Mouse (Mus musculus) cortical plate, adult 2 months (tissue): ENCODE data around the gene Naa15. TPM values are rescaled to one million over a fixed set of nuclear protein-coding genes. Genes with fewer than 3 reads are reported as not detected.

ENCODE experiments used
- H3K27ac ChIP-seq: fragments of 200-500 bp; 2 replicates; pipeline ENCODE4 v1.5.1; 2012; ENCODE audit warnings: low read length, control low read depth, inconsistent platforms; ENCODE audit not compliant: insufficient read depth
- H3K4me1 ChIP-seq: fragments of 200-500 bp; 2 replicates; pipeline ENCODE4 v1.6.1; 2011; ENCODE audit warnings: low read length; ENCODE audit not compliant: control insufficient read depth, insufficient read depth
- H3K4me3 ChIP-seq: fragments of 200-500 bp; 2 replicates; pipeline ENCODE4 v1.5.1; 2011; ENCODE audit warnings: mild to moderate bottlenecking, low read length, control low read depth; ENCODE audit not compliant: insufficient read depth
- CTCF ChIP-seq: fragments of 200-500 bp; IDR thresholded peaks from 2 replicates; pipeline ENCODE4 v1.5.1; 2011; ENCODE audit warnings: mild to moderate bottlenecking, control low read depth, low read length; ENCODE audit not compliant: insufficient read depth; ENCODE audit errors: extremely low read depth
- POLR2A ChIP-seq: fragments of 200-500 bp; IDR thresholded peaks from 2 replicates; pipeline ENCODE4 v1.6.1; 2011; ENCODE audit warnings: mild to moderate bottlenecking, low read length, control low read depth; ENCODE audit not compliant: insufficient read depth; ENCODE audit errors: extremely low read depth
- polyA plus RNA-seq: library from polyadenylated mRNA; depleted of rRNA; stranded (reverse); fragments of >200 nt; gene quantifications from 2 replicates; pipeline ENCODE4 v1.2.3, GENCODE M21; 2012

Gene Naa15
- polyA plus RNA-seq, 1 experiment, result 20.7 TPM

DNA sequence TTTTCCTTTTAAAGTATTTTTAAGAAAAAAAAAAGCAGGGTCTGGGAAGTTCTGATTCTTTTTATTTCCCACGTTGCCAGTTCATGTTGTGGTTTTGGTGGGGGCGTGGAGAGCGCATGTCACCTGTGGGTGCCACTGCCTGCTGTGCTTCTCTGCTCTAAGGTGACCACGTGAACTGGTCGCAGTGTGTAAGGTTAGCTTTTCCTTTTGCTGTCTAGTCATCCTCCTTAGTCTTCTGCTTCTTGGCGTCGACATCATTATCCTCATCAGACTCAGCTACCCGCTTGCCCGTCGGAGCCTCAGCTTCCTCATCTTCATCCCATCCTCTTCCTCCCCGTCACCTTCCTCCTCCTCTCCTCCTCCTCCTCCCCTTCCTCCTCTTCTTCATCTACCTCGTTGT lies 12.3 kb upstream of the Naa15 start:
- Histone ChIP-seq H3K4me3 (no peak overlapping the region), H3K4me1 (peaks cover 3% of the 10 kb centered on the region; the same call in 1 of the 2 replicates), H3K27ac (no peak overlapping the region)
- no peak for TF ChIP-seq CTCF
- peak; percentile 17; the same call in 1 of the 2 replicates for TF ChIP-seq POLR2A

DNA sequence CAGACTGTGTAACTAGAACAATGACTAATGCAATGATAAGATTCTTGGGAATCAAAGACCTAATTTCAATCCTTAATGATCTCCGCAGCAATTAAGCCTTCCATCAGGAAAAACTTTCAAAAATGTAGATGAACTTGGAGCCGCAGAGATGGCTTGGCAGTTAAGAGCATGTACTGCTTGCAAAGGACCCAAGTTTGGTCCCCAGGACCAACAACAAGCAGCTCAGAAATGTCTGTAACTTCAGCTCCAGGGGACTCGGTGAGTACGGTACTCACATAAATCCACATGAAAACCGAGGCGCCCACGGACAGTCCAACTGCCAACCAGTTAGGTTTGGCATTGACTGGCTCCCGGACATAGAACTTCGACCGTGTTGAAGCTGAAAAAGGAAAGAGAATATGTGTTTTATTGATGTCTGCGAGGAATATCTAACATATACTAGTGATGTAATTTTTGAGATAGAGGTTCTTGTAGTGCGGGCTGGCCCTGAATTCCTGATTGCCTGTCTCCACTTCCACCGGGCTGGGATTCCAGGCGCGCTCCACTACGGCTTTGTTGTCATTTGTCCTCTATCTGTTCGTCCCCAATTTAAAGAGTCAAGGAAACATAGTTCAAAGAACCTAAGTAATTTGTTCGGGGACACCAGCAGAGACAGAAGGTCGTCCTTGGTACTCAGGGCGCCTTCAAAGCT lies 6.9 kb upstream of the Naa15 start:
- no peak for TF ChIP-seq POLR2A
- TF ChIP-seq CTCF, result no peak
- Histone ChIP-seq H3K27ac (peak overlapping the region; percentile 71), H3K4me3 (peak overlapping the region; percentile 79)

DNA sequence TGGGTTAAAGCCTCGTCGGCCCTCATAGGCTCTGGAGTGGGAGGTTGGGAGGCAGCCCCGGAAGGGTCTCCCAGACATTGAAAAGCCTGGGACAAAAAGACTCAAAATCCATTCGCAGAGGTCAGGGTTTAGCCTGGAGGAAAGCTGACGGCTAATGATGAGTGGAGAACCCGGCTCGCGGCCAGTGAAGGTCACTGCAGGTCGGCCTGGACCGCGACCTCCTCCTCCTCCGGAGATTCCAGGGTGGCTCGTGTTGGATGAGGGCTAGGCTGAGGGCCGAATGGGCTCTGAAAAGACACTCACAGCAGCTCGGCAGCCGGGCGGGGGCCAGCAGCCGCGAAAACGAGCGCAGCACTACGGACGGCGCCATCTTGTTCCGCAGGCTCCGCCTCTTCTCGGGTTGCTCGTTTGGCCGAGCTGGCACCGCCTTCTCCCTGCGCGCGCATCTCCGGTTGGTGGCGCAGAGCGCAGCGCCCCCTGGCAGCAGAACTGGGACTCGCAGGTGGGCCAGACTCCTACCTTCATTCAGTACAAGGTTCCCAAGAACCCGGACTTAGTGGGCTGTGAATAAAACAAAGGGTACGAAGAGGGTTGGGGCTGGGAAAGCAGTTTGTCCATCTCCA lies 6.3 kb upstream of the Naa15 start, which contains the start of gene Ndufc1:
TSS of gene Ndufc1 (minus strand) at position 428 of the 623 bp plus-strand sequence.
- Histone ChIP-seq H3K4me3 (peak within 1 kb of the TSS; percentile 79), H3K4me1 (peaks cover 5% of the 10 kb centered on the region; the same call in 1 of the 2 replicates), H3K27ac (peak within 1 kb of the TSS; percentile 71)
- TF ChIP-seq POLR2A (peak; percentile 95), CTCF (peak; percentile 86)

More for the DNA sequence above, 6.9 kb upstream of the Naa15 start:
- peaks cover 5% of the 10 kb centered on the region; the same call in 1 of the 2 replicates for H3K4me1 ChIP-seq

DNA sequence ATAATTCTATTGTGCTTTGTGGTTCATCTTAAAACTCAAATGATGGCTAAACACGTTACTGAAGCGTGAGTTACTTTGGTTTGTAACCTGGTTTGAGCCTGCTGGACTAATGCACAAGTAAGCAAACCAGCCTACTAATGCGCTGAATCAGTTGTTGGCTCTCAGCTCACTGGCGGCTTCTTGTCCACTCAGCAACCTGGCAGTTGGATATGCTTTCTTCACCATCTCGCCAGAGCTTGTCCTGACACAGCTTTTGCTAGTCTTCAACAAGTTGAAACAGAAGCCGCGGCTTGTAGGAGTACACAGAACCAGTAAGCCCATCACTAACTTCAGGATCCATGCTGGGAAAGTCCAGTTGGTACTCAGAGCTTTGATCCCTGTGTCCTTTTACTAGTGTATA lies 2.5 kb upstream of the Naa15 start:
- Histone ChIP-seq H3K4me1 (peaks cover 4% of the 10 kb centered on the region; the same call in 1 of the 2 replicates), H3K27ac (no peak overlapping the region), H3K4me3 (no peak overlapping the region)
- TF ChIP-seq POLR2A, result no peak
- no peak for TF ChIP-seq CTCF

DNA sequence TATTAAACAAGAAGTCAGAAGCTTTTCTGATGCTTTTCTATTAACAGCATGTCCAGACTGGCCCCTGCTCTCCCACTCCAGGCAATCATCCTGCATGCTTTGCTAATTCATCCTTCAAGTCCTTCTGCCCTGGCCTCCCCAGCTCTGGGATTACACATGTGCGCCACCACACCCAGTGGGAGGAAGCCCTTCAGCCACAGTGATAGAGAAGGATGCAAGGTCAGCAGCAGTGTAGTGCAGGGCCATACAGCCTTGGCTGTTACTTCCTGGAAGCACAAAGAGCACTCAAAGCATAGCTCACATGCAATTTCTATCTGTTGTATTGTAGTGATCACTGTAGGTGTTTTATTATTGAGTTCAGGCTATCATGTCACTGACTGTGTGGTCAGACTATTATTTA lies 1.7 kb upstream of the Naa15 start:
- no peak overlapping the region for H3K27ac ChIP-seq
- TF ChIP-seq POLR2A, result no peak
- no peak for TF ChIP-seq CTCF
- no peak overlapping the region for H3K4me3 ChIP-seq
- H3K4me1 ChIP-seq, result peaks cover 4% of the 10 kb centered on the region; the same call in 1 of the 2 replicates

DNA sequence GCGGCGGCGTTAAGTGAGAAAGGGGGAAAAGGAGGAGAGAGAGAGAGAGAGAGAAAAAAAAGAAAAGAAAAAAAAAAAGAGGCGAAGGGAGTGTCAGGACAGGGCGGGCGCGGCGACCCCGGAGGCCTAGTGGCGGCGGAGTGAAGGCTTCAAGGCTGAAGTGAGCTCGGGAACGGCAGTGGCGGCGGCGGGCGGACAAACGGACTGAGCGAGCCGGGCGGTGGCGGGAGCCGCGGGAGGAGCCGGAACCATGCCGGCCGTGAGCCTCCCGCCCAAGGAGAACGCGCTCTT lies 1.1 kb downstream of the Naa15 start:
- Histone ChIP-seq H3K4me3 (peak overlapping the region; percentile 62), H3K4me1 (peaks cover 7% of the 10 kb centered on the region), H3K27ac (peak overlapping the region; percentile 44; the same call in 1 of the 2 replicates)
- no peak for TF ChIP-seq CTCF
- TF ChIP-seq POLR2A, result no peak; the same call in 1 of the 2 replicates

DNA sequence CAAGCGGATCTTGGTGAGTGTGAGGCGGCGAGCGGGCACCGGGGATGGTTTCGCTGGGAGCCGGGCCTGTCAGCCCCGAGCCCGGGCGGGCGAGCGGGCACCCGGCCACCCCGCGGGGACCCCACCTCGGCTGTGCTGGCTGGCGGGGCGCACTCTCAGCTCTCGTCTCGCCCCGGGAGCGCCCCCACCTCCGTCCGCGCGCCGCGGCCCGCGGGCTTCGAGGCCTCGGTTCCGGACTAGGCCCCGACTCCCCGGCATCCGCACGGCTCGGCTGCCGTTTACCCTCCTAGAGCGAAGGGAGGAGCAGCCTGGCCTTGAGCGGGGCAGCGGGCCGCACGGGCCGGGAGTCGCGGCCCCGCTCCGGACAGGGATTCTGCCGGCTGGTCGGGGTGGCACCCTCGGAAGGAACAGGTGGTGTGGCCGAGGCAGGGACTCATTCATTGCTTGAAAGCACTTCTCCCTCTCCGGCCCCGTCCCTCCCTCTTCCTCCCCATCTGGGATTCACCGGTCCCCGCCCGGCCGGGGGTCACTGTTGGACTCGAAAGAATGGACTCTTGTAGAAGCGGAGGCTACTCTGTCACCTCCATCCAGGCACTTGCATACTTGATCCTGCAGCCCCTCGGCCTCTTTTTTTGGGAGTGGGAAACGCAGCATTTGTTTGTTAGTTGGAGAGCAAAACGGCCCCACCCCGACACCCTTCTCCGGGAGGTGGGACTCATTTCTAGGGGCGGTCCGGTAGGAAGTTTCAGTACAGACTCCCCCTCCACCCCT lies 1.6 kb downstream of the Naa15 start:
- Histone ChIP-seq H3K27ac (peak overlapping the region; percentile 44; the same call in 1 of the 2 replicates), H3K4me3 (peak overlapping the region; percentile 62), H3K4me1 (peaks cover 9% of the 10 kb centered on the region)
- TF ChIP-seq CTCF (no peak), POLR2A (no peak)

DNA sequence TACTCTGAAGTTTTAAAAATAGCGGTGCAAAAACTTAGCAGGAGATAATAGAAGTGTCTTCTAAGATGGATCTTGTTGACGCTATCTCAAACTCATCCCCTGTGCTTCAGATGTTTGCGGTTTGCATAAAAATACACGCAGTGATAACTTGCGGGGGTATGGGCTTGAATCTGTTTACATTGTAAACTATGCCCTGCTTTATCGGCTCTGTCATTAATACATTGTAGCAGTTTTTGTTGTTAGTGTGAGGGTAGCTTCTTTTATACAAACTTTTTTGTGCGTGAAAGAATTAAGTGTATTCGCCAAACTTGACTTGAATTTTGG lies 2.1 kb downstream of the Naa15 start:
- Histone ChIP-seq H3K4me3 (peak overlapping the region; percentile 62), H3K4me1 (peaks cover 9% of the 10 kb centered on the region), H3K27ac (no peak overlapping the region)
- no peak for TF ChIP-seq CTCF
- no peak for TF ChIP-seq POLR2A

DNA sequence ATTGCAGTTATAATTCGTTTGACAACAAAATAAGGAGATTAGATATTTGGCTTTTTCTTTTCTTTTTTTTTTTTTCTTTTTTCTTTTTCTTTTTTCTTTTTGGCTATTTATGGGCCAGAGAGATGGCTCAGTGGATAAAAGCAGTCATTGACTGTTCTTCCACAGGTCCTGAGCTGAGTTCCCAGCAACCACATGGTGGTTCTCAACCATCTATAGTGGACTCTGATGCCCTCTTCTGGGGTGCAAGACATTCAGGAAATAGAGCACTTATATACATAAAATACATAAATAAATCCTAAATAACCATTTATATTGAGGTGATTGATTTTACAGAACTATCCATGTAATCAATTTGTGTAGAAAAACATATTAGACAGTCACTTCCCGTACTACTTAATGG lies 2.5 kb downstream of the Naa15 start:
- Histone ChIP-seq H3K27ac (no peak overlapping the region), H3K4me1 (peaks cover 9% of the 10 kb centered on the region), H3K4me3 (peak overlapping the region; percentile 62; the same call in 1 of the 2 replicates)
- TF ChIP-seq CTCF (no peak), POLR2A (no peak)

DNA sequence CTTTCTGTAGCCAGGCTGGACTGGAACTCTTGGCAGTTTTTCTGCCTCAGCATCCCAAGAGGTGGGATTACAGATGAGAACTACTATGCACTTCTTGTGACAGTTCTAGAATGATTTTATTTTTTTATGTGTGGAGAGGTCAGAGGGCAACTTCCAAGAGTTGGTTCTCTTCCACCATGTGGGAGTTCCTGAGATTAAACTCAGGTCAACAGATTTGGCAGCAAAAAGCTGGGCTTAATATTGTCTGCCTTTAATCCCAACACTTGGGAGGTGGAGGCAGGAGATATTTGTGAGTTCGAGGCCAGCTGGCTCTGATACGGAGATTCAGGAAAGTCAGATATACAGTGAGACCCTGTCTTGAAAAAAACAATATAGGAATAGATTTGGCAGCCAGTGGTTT lies 3.0 kb downstream of the Naa15 start:
- TF ChIP-seq POLR2A (no peak), CTCF (no peak)
- H3K4me1 ChIP-seq, result peaks cover 9% of the 10 kb centered on the region
- no peak overlapping the region for H3K27ac ChIP-seq
- no peak overlapping the region for H3K4me3 ChIP-seq
